Mouse (Mus musculus): ENCODE results near the gene Exoc6b. TPM values are rescaled to one million over a fixed set of nuclear protein-coding genes. Genes with fewer than 3 reads are reported as not detected.
"Not testable (repeated sequence)": the region's sequence is repeated elsewhere in the genome, so short reads cannot be mapped to it uniquely, and the experiment has no call there.

The Exoc6b gene
- polyA plus RNA-seq, 1 experiment: 11.1 TPM

- no peak overlapping the region for H3K4me3 ChIP-seq (ENCODE audit: insufficient read depth, low read depth, low read length)
- no peak overlapping the region for H3K27ac ChIP-seq (replicated peaks; ENCODE audit: low read depth, low read length)
- no peaks in the 10 kb centered on the region for H3K4me1 ChIP-seq (ENCODE audit: control insufficient read depth, insufficient read depth, insufficient read length, low read length)
Measured at GRCm38 (mm10) chr6:84619166-84619565, 450.1 kb downstream of the Exoc6b start.

- H3K27ac ChIP-seq (replicated peaks; ENCODE audit: low read depth, low read length): no peak overlapping the region
- H3K4me3 ChIP-seq (ENCODE audit: insufficient read depth, low read depth, low read length): no peak overlapping the region
- no peaks in the 10 kb centered on the region for H3K4me1 ChIP-seq (ENCODE audit: control insufficient read depth, insufficient read depth, insufficient read length, low read length)
Measured at GRCm38 (mm10) chr6:84617051-84617450, 452.3 kb downstream of the Exoc6b start.

GRCm38 (mm10) chr6:84616586-84616985 is 452.7 kb downstream of the Exoc6b start:
- H3K4me3 ChIP-seq (ENCODE audit: insufficient read depth, low read depth, low read length): no peak overlapping the region
- H3K4me1 ChIP-seq (ENCODE audit: control insufficient read depth, insufficient read depth, insufficient read length, low read length): no peaks in the 10 kb centered on the region
- H3K27ac ChIP-seq (replicated peaks; ENCODE audit: low read depth, low read length): no peak overlapping the region

- Histone ChIP-seq H3K4me1 (ENCODE audit: control insufficient read depth, insufficient read depth, insufficient read length, low read length) (no peaks in the 10 kb centered on the region), H3K4me3 (ENCODE audit: insufficient read depth, low read depth, low read length) (no peak overlapping the region), H3K27ac (replicated peaks; ENCODE audit: low read depth, low read length) (no peak overlapping the region)
Measured at GRCm38 (mm10) chr6:84613561-84613960, 455.8 kb downstream of the Exoc6b start.

- Histone ChIP-seq H3K4me1 (ENCODE audit: control insufficient read depth, insufficient read depth, insufficient read length, low read length) (peaks cover 5% of the 10 kb centered on the region), H3K4me3 (ENCODE audit: insufficient read depth, low read depth, low read length) (no peak overlapping the region), H3K27ac (replicated peaks; ENCODE audit: low read depth, low read length) (peak overlapping the region; percentile 50; the same call in 1 of the 2 replicates)
Measured at GRCm38 (mm10) chr6:84601136-84601889, 468.0 kb downstream of the Exoc6b start.

GRCm38 (mm10) chr6:84599296-84599695 is 470.0 kb downstream of the Exoc6b start:
- not testable (repeated sequence) for H3K27ac ChIP-seq (replicated peaks; ENCODE audit: low read depth, low read length); H3K4me1 ChIP-seq (ENCODE audit: control insufficient read depth, insufficient read depth, insufficient read length, low read length); H3K4me3 ChIP-seq (ENCODE audit: insufficient read depth, low read depth, low read length)

- no peak overlapping the region for H3K4me3 ChIP-seq (ENCODE audit: insufficient read depth, low read depth, low read length)
- H3K27ac ChIP-seq (replicated peaks; ENCODE audit: low read depth, low read length): no peak overlapping the region
- H3K4me1 ChIP-seq (ENCODE audit: control insufficient read depth, insufficient read depth, insufficient read length, low read length): peaks cover 5% of the 10 kb centered on the region
Measured at GRCm38 (mm10) chr6:84598725-84599124, 470.6 kb downstream of the Exoc6b start.

- H3K27ac ChIP-seq (replicated peaks; ENCODE audit: low read depth, low read length): no peak overlapping the region
- H3K4me3 ChIP-seq (ENCODE audit: insufficient read depth, low read depth, low read length): no peak overlapping the region
- H3K4me1 ChIP-seq (ENCODE audit: control insufficient read depth, insufficient read depth, insufficient read length, low read length): peaks cover under 1% of the 10 kb centered on the region; the same call in 1 of the 2 replicates
Measured at GRCm38 (mm10) chr6:84594626-84595025, 474.7 kb downstream of the Exoc6b start.

GRCm38 (mm10) chr6:84593693-84594092 is 475.6 kb downstream of the Exoc6b start, which contains the start of gene Cyp26b1:
TSS of gene Cyp26b1 (minus strand) at chr6:84593908.
- Histone ChIP-seq H3K4me3 (ENCODE audit: insufficient read depth, low read depth, low read length) (no peak within 1 kb of the TSS), H3K27ac (replicated peaks; ENCODE audit: low read depth, low read length) (no peak within 1 kb of the TSS), H3K4me1 (ENCODE audit: control insufficient read depth, insufficient read depth, insufficient read length, low read length) (peaks cover 2% of the 10 kb centered on the region; the same call in 1 of the 2 replicates)

- Histone ChIP-seq H3K27ac (replicated peaks; ENCODE audit: low read depth, low read length) (no peak overlapping the region), H3K4me1 (ENCODE audit: control insufficient read depth, insufficient read depth, insufficient read length, low read length) (peaks cover 2% of the 10 kb centered on the region)
Measured at GRCm38 (mm10) chr6:84590961-84591745, 478.2 kb downstream of the Exoc6b start.

GRCm38 (mm10) chr6:84589742-84590686 is 479.3 kb downstream of the Exoc6b start:
- peak overlapping the region; percentile 56 for H3K4me3 ChIP-seq (ENCODE audit: insufficient read depth, low read depth, low read length)
- H3K4me1 ChIP-seq (ENCODE audit: control insufficient read depth, insufficient read depth, insufficient read length, low read length): peaks cover 9% of the 10 kb centered on the region
- no peak overlapping the region for H3K27ac ChIP-seq (replicated peaks; ENCODE audit: low read depth, low read length)

More at GRCm38 (mm10) chr6:84590961-84591745, 478.2 kb downstream of the Exoc6b start:
- no peak overlapping the region for H3K4me3 ChIP-seq (ENCODE audit: insufficient read depth, low read depth, low read length)

- Histone ChIP-seq H3K4me3 (ENCODE audit: insufficient read depth, low read depth, low read length) (peak overlapping the region; percentile 56), H3K4me1 (ENCODE audit: control insufficient read depth, insufficient read depth, insufficient read length, low read length) (peaks cover 13% of the 10 kb centered on the region), H3K27ac (replicated peaks; ENCODE audit: low read depth, low read length) (no peak overlapping the region)
Measured at GRCm38 (mm10) chr6:84588895-84589652, 480.2 kb downstream of the Exoc6b start.

GRCm38 (mm10) chr6:84588221-84588894 is 481.0 kb downstream of the Exoc6b start:
- Histone ChIP-seq H3K4me1 (ENCODE audit: control insufficient read depth, insufficient read depth, insufficient read length, low read length) (peaks cover 17% of the 10 kb centered on the region), H3K27ac (replicated peaks; ENCODE audit: low read depth, low read length) (no peak overlapping the region), H3K4me3 (ENCODE audit: insufficient read depth, low read depth, low read length) (peak overlapping the region; percentile 62)
